Mouse (Mus musculus) hindbrain, embryonic 15.5 days (tissue): ENCODE results near the gene Phactr2. TPM values are rescaled to one million over a fixed set of nuclear protein-coding genes. Genes with fewer than 3 reads are reported as not detected.

Experiments
- ATAC-seq: fragments of 200-750 bp; cut with Nextera tagmentation; 2 replicates; pipeline ENCODE4 v1.8.0; 2017; ENCODE audit warnings: low read depth, moderate number of reproducible peaks, moderate TSS enrichment; ENCODE audit not compliant: low FRiP score
- H3K27ac ChIP-seq: fragments of 300-500 bp; sonication (generic); replicated peaks from 2 replicates; pipeline ENCODE4 v1.5.1; 2015; ENCODE audit warnings: mild to moderate bottlenecking, inconsistent platforms
- H3K27me3 ChIP-seq: fragments of 300-500 bp; sonication (generic); 2 replicates; pipeline ENCODE4 v1.6.1; 2015; ENCODE audit warnings: control low read depth, inconsistent platforms
- H3K36me3 ChIP-seq: fragments of 300-500 bp; sonication (generic); 2 replicates; pipeline ENCODE4 v1.6.1; 2015; ENCODE audit warnings: control low read depth, inconsistent platforms
- H3K4me1 ChIP-seq: fragments of 300-500 bp; sonication (generic); replicated peaks from 2 replicates; pipeline ENCODE4 v1.6.1; 2015; ENCODE audit warnings: control low read depth, inconsistent platforms
- H3K4me2 ChIP-seq: fragments of 300-500 bp; sonication (generic); 2 replicates; pipeline ENCODE4 v1.6.1; 2015; ENCODE audit warnings: moderate library complexity, mild to moderate bottlenecking, inconsistent platforms
- H3K4me3 ChIP-seq: fragments of 300-500 bp; sonication (generic); 2 replicates; pipeline ENCODE4 v1.5.1; 2015; ENCODE audit warnings: mild to moderate bottlenecking, inconsistent platforms
- H3K9ac ChIP-seq: fragments of 300-500 bp; sonication (generic); 2 replicates; pipeline ENCODE4 v1.6.1; 2015; ENCODE audit warnings: inconsistent platforms
- H3K9me3 ChIP-seq: fragments of 300-500 bp; sonication (generic); 2 replicates; pipeline ENCODE4 v1.6.1; 2016; ENCODE audit warnings: control low read depth, inconsistent platforms
- WGBS: fragments of 180-500 bp; shearing (Covaris S2); methylation state at CpG from one replicate; pipeline ENCODE4 v1.1.7; 2015; 5-methylcytosine and 5-hydroxymethylcytosine counted together
- polyA plus RNA-seq: library from polyadenylated mRNA; unstranded; fragments of >200 nt; fragmentation: Nextera tagmentation; extraction: Ambion mirVana; gene quantifications from 2 replicates; pipeline ENCODE4 v1.2.1, GENCODE M21; 2015

Phactr2 gene
- polyA plus RNA-seq, 1 experiment from 2014 or later: 7.7 TPM

DNA sequence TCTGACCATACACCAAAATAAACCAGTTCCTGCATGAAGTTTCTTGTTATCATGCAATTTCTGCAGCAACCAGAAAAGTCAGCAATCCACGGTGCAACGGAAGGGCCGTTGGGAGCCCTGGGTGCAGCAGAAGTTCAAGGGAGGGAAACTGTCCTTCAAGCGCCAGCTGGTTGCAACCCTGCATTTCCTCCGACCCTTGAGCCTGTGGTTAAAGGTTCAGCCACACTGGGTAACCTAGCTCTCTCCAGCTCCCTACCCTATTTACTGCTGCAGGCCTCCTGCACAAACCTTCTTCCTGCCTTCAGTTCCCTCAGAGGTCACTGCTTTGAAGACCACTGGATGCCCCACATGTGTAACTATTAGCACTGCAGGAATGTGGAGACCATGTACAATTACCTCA, 30.0 kb downstream of the Phactr2 start:
- H3K9me3 ChIP-seq: no peaks in the 10 kb centered on the region
- 85% methylated on average over 5 of the region's 5 CpGs for WGBS
- no peak overlapping the region for H3K9ac ChIP-seq
- no peak overlapping the region for H3K27ac ChIP-seq
- no peaks in the 10 kb centered on the region for H3K4me1 ChIP-seq
- no peak for ATAC-seq
- H3K4me2 ChIP-seq: no peak overlapping the region
- no peaks in the 10 kb centered on the region for H3K27me3 ChIP-seq
- no peaks in the 10 kb centered on the region for H3K36me3 ChIP-seq
- no peak overlapping the region for H3K4me3 ChIP-seq

GRCm38 (mm10) chr10:13443647-13444046, 30.6 kb downstream of the Phactr2 start:
- no peak overlapping the region for H3K9ac ChIP-seq
- no peak overlapping the region for H3K4me3 ChIP-seq
- no peak for ATAC-seq
- 90% methylated on average over 6 of the region's 6 CpGs for WGBS
- no peak overlapping the region for H3K27ac ChIP-seq
- no peaks in the 10 kb centered on the region for H3K36me3 ChIP-seq
- no peaks in the 10 kb centered on the region for H3K27me3 ChIP-seq
- H3K4me1 ChIP-seq: no peaks in the 10 kb centered on the region
- H3K9me3 ChIP-seq: no peaks in the 10 kb centered on the region
- no peak overlapping the region for H3K4me2 ChIP-seq

- 85% methylated on average over 4 of the region's 4 CpGs for WGBS
- no peak overlapping the region for H3K9ac ChIP-seq
- no peaks in the 10 kb centered on the region for H3K4me1 ChIP-seq
- no peak overlapping the region for H3K4me3 ChIP-seq
- no peaks in the 10 kb centered on the region for H3K36me3 ChIP-seq
- ATAC-seq: no peak
- no peaks in the 10 kb centered on the region for H3K27me3 ChIP-seq
- no peak overlapping the region for H3K4me2 ChIP-seq
- H3K27ac ChIP-seq: no peak overlapping the region
- no peaks in the 10 kb centered on the region for H3K9me3 ChIP-seq
These were observed 33.9 kb downstream of the Phactr2 start for GRCm38 (mm10) chr10:13440292-13440691.

GRCm38 (mm10) chr10:13438118-13438821, 35.9 kb downstream of the Phactr2 start:
- Histone ChIP-seq H3K9me3 (no peaks in the 10 kb centered on the region), H3K27me3 (no peaks in the 10 kb centered on the region), H3K4me2 (no peak overlapping the region), H3K36me3 (no peaks in the 10 kb centered on the region), H3K4me3 (no peak overlapping the region), H3K9ac (no peak overlapping the region), H3K27ac (no peak overlapping the region), H3K4me1 (no peaks in the 10 kb centered on the region)
- ATAC-seq: no peak
- 59% methylated on average over 10 of the region's 10 CpGs for WGBS

DNA sequence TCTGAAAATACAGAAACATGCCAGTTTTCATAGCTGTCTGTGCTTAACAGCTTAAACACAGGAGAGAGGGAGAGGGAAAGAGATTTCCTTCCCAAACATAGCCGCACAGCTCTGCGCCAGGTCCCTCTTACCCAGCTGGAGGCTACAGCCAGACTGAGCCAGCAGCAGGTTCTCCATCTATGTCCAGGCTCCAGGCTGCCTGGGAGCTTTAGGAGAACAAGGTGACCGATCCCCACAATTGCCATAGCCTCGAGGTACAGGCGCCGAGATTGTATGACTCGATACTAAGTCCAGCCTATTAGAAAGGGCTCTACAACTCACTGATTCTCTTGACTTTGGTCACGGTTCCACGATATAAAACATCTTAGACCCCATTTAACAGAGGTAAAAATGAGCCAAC, 37.2 kb downstream of the Phactr2 start:
- no peak overlapping the region for H3K9ac ChIP-seq
- H3K36me3 ChIP-seq: no peaks in the 10 kb centered on the region
- WGBS: 90% methylated on average over 9 of the region's 9 CpGs
- no peaks in the 10 kb centered on the region for H3K27me3 ChIP-seq
- no peak overlapping the region for H3K4me3 ChIP-seq
- H3K4me2 ChIP-seq: no peak overlapping the region
- no peak for ATAC-seq
- no peaks in the 10 kb centered on the region for H3K9me3 ChIP-seq
- H3K27ac ChIP-seq: no peak overlapping the region
- H3K4me1 ChIP-seq: no peaks in the 10 kb centered on the region; the same call in 1 of the 2 replicates

GRCm38 (mm10) chr10:13433016-13433415, 41.2 kb downstream of the Phactr2 start:
- Histone ChIP-seq H3K36me3 (no peaks in the 10 kb centered on the region), H3K4me3 (no peak overlapping the region), H3K4me1 (peaks cover 4% of the 10 kb centered on the region), H3K27me3 (no peaks in the 10 kb centered on the region), H3K9ac (no peak overlapping the region), H3K4me2 (no peak overlapping the region), H3K9me3 (no peaks in the 10 kb centered on the region), H3K27ac (no peak overlapping the region)
- 46% methylated on average over 7 of the region's 7 CpGs for WGBS
- no peak for ATAC-seq

DNA sequence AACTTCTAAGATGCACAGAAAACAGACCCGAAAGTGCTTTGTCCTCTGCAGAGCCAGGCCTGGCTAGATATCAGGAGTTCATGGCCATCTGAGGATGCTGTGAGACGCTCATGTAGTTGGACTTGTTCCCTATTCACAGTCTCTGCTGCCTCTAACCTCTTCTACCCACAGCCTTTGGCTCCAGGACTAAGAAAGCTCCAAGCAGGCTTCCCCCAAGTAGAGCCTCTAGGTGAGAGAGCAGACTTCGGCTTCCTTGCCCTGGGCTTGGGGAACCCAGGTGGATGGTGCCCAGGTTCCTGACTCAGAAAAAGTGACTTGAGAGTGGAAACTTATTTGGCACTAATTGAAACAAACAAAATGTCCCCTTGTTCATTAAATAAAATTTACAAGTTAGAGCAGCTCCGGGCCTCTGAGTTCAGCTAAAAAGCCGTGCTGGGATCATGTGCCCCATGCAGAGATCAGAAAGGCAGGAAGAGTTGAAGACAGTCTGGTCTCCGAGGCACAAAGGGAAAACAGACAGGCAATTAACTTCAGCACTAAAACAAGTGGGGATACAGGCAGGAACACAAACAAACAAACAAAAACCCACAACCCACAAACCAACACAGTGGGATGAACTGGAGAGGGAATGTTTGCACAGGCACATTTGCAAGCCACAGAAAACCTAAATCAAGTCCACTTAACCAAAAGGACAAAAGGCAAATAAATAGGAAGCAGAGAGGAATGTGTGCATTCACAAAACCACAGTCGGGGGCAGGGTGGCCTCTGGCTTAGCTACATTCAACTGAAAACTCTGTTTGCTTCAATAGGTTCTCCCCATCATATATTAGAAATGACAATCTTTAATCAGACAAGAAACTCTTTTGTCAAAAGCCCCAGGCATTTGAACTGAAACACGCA, 42.3 kb downstream of the Phactr2 start:
- WGBS: 23% methylated on average over 8 of the region's 8 CpGs
- H3K4me3 ChIP-seq: no peak overlapping the region
- no peak for ATAC-seq

GRCm38 (mm10) chr10:13429766-13430165, 44.4 kb downstream of the Phactr2 start:
- no peak for ATAC-seq
- Histone ChIP-seq H3K4me2 (no peak overlapping the region), H3K4me3 (no peak overlapping the region), H3K27me3 (no peaks in the 10 kb centered on the region), H3K36me3 (no peaks in the 10 kb centered on the region), H3K4me1 (peaks cover 4% of the 10 kb centered on the region), H3K9me3 (no peaks in the 10 kb centered on the region), H3K27ac (no peak overlapping the region), H3K9ac (no peak overlapping the region)
- WGBS: 16% methylated on average over 5 of the region's 5 CpGs

More for the DNA sequence above, 42.3 kb downstream of the Phactr2 start:
- Histone ChIP-seq H3K27me3 (no peaks in the 10 kb centered on the region), H3K9ac (no peak overlapping the region), H3K27ac (no peak overlapping the region), H3K9me3 (no peaks in the 10 kb centered on the region), H3K4me2 (no peak overlapping the region), H3K4me1 (peaks cover 4% of the 10 kb centered on the region), H3K36me3 (no peaks in the 10 kb centered on the region)

- WGBS: 20% methylated on average over 13 of the region's 13 CpGs
- ATAC-seq: peak; percentile 48; the same call in 1 of the 2 replicates
- H3K9ac ChIP-seq: peak overlapping the region; percentile 29; the same call in 1 of the 2 replicates
These were observed 45.0 kb downstream of the Phactr2 start for GRCm38 (mm10) chr10:13429240-13429639.

DNA sequence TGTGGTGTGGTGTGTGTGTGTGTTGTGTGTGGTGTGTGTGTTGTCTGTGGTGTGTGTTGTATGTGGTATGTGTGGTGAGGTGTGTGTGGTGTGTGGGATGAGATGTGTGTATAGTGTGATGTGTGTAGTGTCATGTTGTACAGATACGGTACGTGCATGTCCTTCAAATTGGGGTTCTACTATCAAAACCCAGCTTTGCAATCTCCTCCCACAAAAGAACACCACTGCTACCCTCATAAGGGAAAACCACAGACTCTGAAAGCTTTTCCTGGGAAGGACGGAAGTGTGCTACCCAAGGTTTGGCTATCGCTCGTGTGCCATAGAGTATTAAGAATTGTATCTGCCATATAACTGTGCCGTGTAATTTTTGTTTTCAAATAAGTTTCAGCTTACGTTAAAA, 45.7 kb downstream of the Phactr2 start:
- no peak overlapping the region for H3K4me2 ChIP-seq
- H3K9me3 ChIP-seq: no peaks in the 10 kb centered on the region
- no peaks in the 10 kb centered on the region for H3K27me3 ChIP-seq
- no peak overlapping the region for H3K9ac ChIP-seq
- 88% methylated on average over 7 of the region's 7 CpGs for WGBS
- H3K4me3 ChIP-seq: no peak overlapping the region
- H3K27ac ChIP-seq: no peak overlapping the region
- peak; percentile 23; the same call in 1 of the 2 replicates for ATAC-seq
- peaks cover 4% of the 10 kb centered on the region for H3K4me1 ChIP-seq
- H3K36me3 ChIP-seq: no peaks in the 10 kb centered on the region

More at GRCm38 (mm10) chr10:13429240-13429639, 45.0 kb downstream of the Phactr2 start:
- Histone ChIP-seq H3K4me3 (no peak overlapping the region), H3K4me1 (peaks cover 4% of the 10 kb centered on the region), H3K9me3 (no peaks in the 10 kb centered on the region), H3K4me2 (peak overlapping the region; percentile 33), H3K27ac (no peak overlapping the region), H3K27me3 (no peaks in the 10 kb centered on the region), H3K36me3 (no peaks in the 10 kb centered on the region)

DNA sequence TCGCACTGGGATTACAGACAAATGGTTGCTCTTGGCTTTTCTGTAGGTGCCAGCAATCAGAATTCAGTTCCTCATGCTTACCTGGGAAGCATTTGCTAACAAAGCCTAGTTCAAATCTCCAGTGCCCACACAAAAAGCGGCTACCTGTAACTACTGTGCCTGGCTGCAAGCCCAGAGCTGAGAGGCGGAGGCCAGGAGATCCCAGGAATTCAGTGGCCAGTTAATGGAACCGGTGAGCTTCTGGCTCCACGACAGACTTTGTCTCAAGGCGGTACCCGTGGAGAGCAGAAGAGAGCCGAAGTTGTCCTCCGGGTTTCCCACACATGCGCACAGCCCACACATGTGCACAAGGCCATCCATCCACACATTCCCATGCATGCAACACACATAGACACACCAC, 46.6 kb downstream of the Phactr2 start:
- Histone ChIP-seq H3K4me1 (peaks cover 4% of the 10 kb centered on the region), H3K4me2 (no peak overlapping the region), H3K9ac (no peak overlapping the region), H3K27ac (no peak overlapping the region), H3K4me3 (no peak overlapping the region), H3K27me3 (no peaks in the 10 kb centered on the region), H3K36me3 (no peaks in the 10 kb centered on the region), H3K9me3 (no peaks in the 10 kb centered on the region)
- WGBS: 80% methylated on average over 10 of the region's 10 CpGs
- no peak for ATAC-seq

- H3K4me3 ChIP-seq: no peak overlapping the region
- H3K9me3 ChIP-seq: no peaks in the 10 kb centered on the region
- 83% methylated on average over 9 of the region's 9 CpGs for WGBS
- ATAC-seq: no peak
- no peak overlapping the region for H3K27ac ChIP-seq
- H3K36me3 ChIP-seq: no peaks in the 10 kb centered on the region
- no peak overlapping the region for H3K9ac ChIP-seq
- no peaks in the 10 kb centered on the region for H3K27me3 ChIP-seq
- peaks cover 4% of the 10 kb centered on the region; the same call in 1 of the 2 replicates for H3K4me1 ChIP-seq
- no peak overlapping the region for H3K4me2 ChIP-seq
These were observed 49.0 kb downstream of the Phactr2 start for GRCm38 (mm10) chr10:13425198-13425597.
